Mouse (Mus musculus) cerebellum, postnatal 25 days (tissue): Measurements from ENCODE around the gene Srp68.

ENCODE experiments used
- DNase-seq, 2 experiments: peaks; one replicate each; pipeline ENCODE4 v3.0.0; 2021; ENCODE audit warnings: mixed read lengths in 2 of 2

Srp68 gene

GRCm38 (mm10) chr11:116274045-116274666 lies at the start of gene Srp68:
Srp68 (minus strand) TSS chr11:116274217.
- DNase-seq, result peak; percentile 94 to 96

- DNase-seq, result peak; percentile 89 to 95
Observed at GRCm38 (mm10) chr11:116318719-116319659, 45.0 kb upstream of the Srp68 start.

GRCm38 (mm10) chr11:116312359-116312758 lies 38.3 kb upstream of the Srp68 start:
- DNase-seq, result no peak

GRCm38 (mm10) chr11:116311169-116311568 lies 37.2 kb upstream of the Srp68 start:
- no peak for DNase-seq

GRCm38 (mm10) chr11:116309601-116310000 lies 35.6 kb upstream of the Srp68 start:
- DNase-seq, result no peak

GRCm38 (mm10) chr11:116307762-116308531 lies 33.9 kb upstream of the Srp68 start:
- DNase-seq, result no peak

- no peak for DNase-seq
Observed at GRCm38 (mm10) chr11:116307019-116307725, 33.2 kb upstream of the Srp68 start, which contains the start of gene Exoc7. Exoc7 (minus strand) TSS chr11:116307233.

GRCm38 (mm10) chr11:116306126-116306982 lies 32.3 kb upstream of the Srp68 start:
- DNase-seq, result peak; percentile 94 to 97

- DNase-seq, result no peak
Observed at GRCm38 (mm10) chr11:116305423-116305822, 31.4 kb upstream of the Srp68 start.

GRCm38 (mm10) chr11:116298621-116299020 lies 24.6 kb upstream of the Srp68 start:
- peak; percentile 76 to 79 for DNase-seq

GRCm38 (mm10) chr11:116298221-116298620 lies 24.2 kb upstream of the Srp68 start:
- DNase-seq, result peak; percentile 82 to 83

GRCm38 (mm10) chr11:116297017-116297416 lies 23.0 kb upstream of the Srp68 start:
- peak in 1 of 2 experiments; percentile 29 for DNase-seq

GRCm38 (mm10) chr11:116296191-116296734 lies 22.2 kb upstream of the Srp68 start:
- peak in 1 of 2 experiments; percentile 37 for DNase-seq

GRCm38 (mm10) chr11:116294319-116294718 lies 20.3 kb upstream of the Srp68 start:
- DNase-seq, result peak; percentile 60 to 71

- DNase-seq, result no peak
Observed at GRCm38 (mm10) chr11:116293538-116294137, 19.6 kb upstream of the Srp68 start.

- no peak for DNase-seq
Observed at GRCm38 (mm10) chr11:116292401-116292800, 18.4 kb upstream of the Srp68 start.

GRCm38 (mm10) chr11:116290556-116290955 lies 16.5 kb upstream of the Srp68 start:
- no peak for DNase-seq

- DNase-seq, result no peak
Observed at GRCm38 (mm10) chr11:116287351-116287750, 13.3 kb upstream of the Srp68 start.

GRCm38 (mm10) chr11:116285770-116286191 lies 11.8 kb upstream of the Srp68 start:
- DNase-seq, result no peak

- DNase-seq, result no peak
Observed at GRCm38 (mm10) chr11:116283982-116284381, 10.0 kb upstream of the Srp68 start.
